Mouse (Mus musculus) small intestine, adult 2 months (tissue): ENCODE data around the gene Uaca.

ENCODE experiments used
- CTCF ChIP-seq: fragments of 200-500 bp; IDR thresholded peaks from 2 replicates; pipeline ENCODE4 v1.5.1; 2012; ENCODE audit warnings: low read depth, mild to moderate bottlenecking, control low read depth, inconsistent platforms, low read length, moderate library complexity, mixed read lengths; ENCODE audit not compliant: insufficient replicate concordance, insufficient read length; ENCODE audit errors: extremely low read depth
- POLR2A ChIP-seq: fragments of 200-500 bp; IDR thresholded peaks from 2 replicates; pipeline ENCODE4 v1.6.1; 2012; ENCODE audit warnings: low read depth, mild to moderate bottlenecking, control low read depth, inconsistent platforms, low read length, moderate library complexity

DNA sequence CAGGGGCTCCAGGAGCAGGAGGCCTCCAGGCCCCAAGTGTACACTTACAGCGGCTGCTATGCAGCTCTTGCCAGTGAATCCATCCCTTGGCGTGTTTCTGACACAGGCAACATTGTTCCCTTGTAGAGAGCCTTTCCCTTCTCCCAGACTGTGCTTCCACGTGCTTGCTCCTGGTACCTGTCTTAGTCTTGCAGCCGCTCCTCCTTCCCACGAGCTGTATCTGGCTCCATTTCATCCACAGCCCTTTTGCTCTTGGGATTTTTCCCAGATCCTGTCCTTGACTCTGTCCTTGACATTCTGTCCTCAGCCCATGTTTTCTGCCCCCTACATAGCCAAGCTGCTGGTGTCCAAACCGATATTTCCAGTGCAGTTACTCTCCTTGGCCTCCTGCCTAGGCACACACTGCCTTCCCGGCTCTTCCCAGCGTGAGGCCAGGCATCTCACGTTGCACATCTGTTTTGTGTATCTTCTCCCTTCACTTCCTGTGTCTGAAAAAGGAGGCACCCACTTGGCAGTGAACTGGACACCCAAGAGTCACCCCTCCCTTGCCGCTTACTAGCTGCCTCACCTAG, 34.8 kb upstream of the Uaca start:
- TF ChIP-seq CTCF, result no peak
- TF ChIP-seq POLR2A, result no peak
